Mouse (Mus musculus) liver, adult 2 months (tissue): Measurements from ENCODE around the gene Dnmt3a. TPM values are rescaled to one million over a fixed set of nuclear protein-coding genes. Genes with fewer than 3 reads are reported as not detected.
A peak's percentile ranks its signal among the peaks of the same experiment; 100 is the strongest.

ENCODE experiments used
- DNase-seq: peaks from one replicate; pipeline ENCODE4 v3.0.0-alpha.2; 2011; ENCODE audit warnings: low read depth, low spot score; ENCODE audit errors: extremely low read depth
- H3K27ac ChIP-seq: fragments of 200-500 bp; replicated peaks from 2 replicates; pipeline ENCODE4 v1.5.1; 2012; ENCODE audit warnings: low read depth, mild to moderate bottlenecking, control low read depth, inconsistent platforms, low read length; ENCODE audit not compliant: insufficient read depth
- H3K27me3 ChIP-seq: fragments of 200-500 bp; 2 replicates; pipeline ENCODE4 v1.6.1; 2012; ENCODE audit warnings: mild to moderate bottlenecking, moderate library complexity, low read length, inconsistent platforms; ENCODE audit not compliant: control insufficient read depth, insufficient read depth
- H3K36me3 ChIP-seq: fragments of 200-500 bp; 2 replicates; pipeline ENCODE4 v1.6.1; 2012; ENCODE audit warnings: low read length, inconsistent platforms; ENCODE audit not compliant: control insufficient read depth, insufficient read depth
- H3K4me1 ChIP-seq: fragments of 200-500 bp; 2 replicates; pipeline ENCODE4 v1.6.1; 2011; ENCODE audit warnings: low read length; ENCODE audit not compliant: control insufficient read depth, insufficient read depth
- H3K4me3 ChIP-seq: fragments of 200-500 bp; 2 replicates; pipeline ENCODE4 v1.5.1; 2011; ENCODE audit warnings: low read depth, mild to moderate bottlenecking, control low read depth, low read length, moderate library complexity; ENCODE audit not compliant: insufficient read depth
- H3K79me2 ChIP-seq: fragments of 200-500 bp; 2 replicates; pipeline ENCODE4 v1.6.1; 2012; ENCODE audit warnings: inconsistent platforms, mild to moderate bottlenecking, low read length, moderate library complexity; ENCODE audit not compliant: control insufficient read depth, insufficient read depth
- H3K9ac ChIP-seq: fragments of 200-500 bp; 2 replicates; pipeline ENCODE4 v1.6.1; 2012; ENCODE audit warnings: low read depth, mild to moderate bottlenecking, control low read depth, inconsistent platforms, low read length
- CTCF ChIP-seq: fragments of 200-500 bp; IDR thresholded peaks from 2 replicates; pipeline ENCODE4 v1.5.1; 2011; ENCODE audit warnings: low read depth, low read length, control low read depth
- POLR2A ChIP-seq: fragments of 200-500 bp; IDR thresholded peaks from 2 replicates; pipeline ENCODE4 v1.6.1; 2011; ENCODE audit warnings: low read length, control low read depth; ENCODE audit not compliant: insufficient read depth; ENCODE audit errors: extremely low read depth
- WGBS: fragments of 180-500 bp; shearing (Covaris S2); methylation state at CpG from one replicate; pipeline ENCODE4 v1.1.7; 2018; 5-methylcytosine and 5-hydroxymethylcytosine counted together
- polyA plus RNA-seq: library from polyadenylated mRNA; depleted of rRNA; stranded (reverse); fragments of >200 nt; gene quantifications from 2 replicates; pipeline ENCODE4 v1.2.3, GENCODE M21; 2012; rRNA removed
- total RNA-seq: library from RNA; depleted of rRNA; stranded (reverse); fragments of >200 nt; gene quantifications from 2 replicates; pipeline ENCODE4 v1.2.3, GENCODE M21; 2014; rRNA removed

The Dnmt3a gene
- total and polyA plus RNA-seq, 2 experiments, result 4.0 to 7.9 TPM

GRCm38 (mm10) chr12:3947503-3947902, 141.7 kb downstream of the Dnmt3a start:
- Histone ChIP-seq H3K79me2 (no peaks in the 10 kb centered on the region), H3K9ac (no peak overlapping the region), H3K27me3 (no peaks in the 10 kb centered on the region), H3K4me1 (no peaks in the 10 kb centered on the region), H3K36me3 (no peaks in the 10 kb centered on the region), H3K27ac (no peak overlapping the region), H3K4me3 (no peak overlapping the region)
- 77% methylated on average over 6 of the region's 6 CpGs for WGBS
- TF ChIP-seq CTCF (no peak), POLR2A (no peak)
- DNase-seq, result no peak

GRCm38 (mm10) chr12:3954651-3955050, 148.8 kb downstream of the Dnmt3a start, which contains the start of gene Pomc:
Gene Pomc (plus strand): TSS chr12:3954951.
- WGBS, result 27% methylated on average over 22 of the region's 22 CpGs
- Histone ChIP-seq H3K9ac (no peak within 1 kb of the TSS), H3K27me3 (no peaks in the 10 kb centered on the region), H3K79me2 (no peaks in the 10 kb centered on the region), H3K4me1 (no peaks in the 10 kb centered on the region), H3K36me3 (no peaks in the 10 kb centered on the region), H3K27ac (no peak within 1 kb of the TSS), H3K4me3 (no peak within 1 kb of the TSS)
- no peak for TF ChIP-seq CTCF
- TF ChIP-seq POLR2A, result no peak
- no peak for DNase-seq

GRCm38 (mm10) chr12:3955371-3955770, 149.6 kb downstream of the Dnmt3a start:
- DNase-seq, result peak; percentile 8
- no peak overlapping the region for H3K27ac ChIP-seq
- H3K36me3 ChIP-seq, result no peaks in the 10 kb centered on the region
- no peak overlapping the region for H3K9ac ChIP-seq
- H3K4me3 ChIP-seq, result no peak overlapping the region
- no peaks in the 10 kb centered on the region for H3K79me2 ChIP-seq
- TF ChIP-seq POLR2A (no peak), CTCF (no peak)
- 27% methylated on average over 10 of the region's 10 CpGs for WGBS
- H3K27me3 ChIP-seq, result no peaks in the 10 kb centered on the region
- peaks cover 2% of the 10 kb centered on the region; the same call in 1 of the 2 replicates for H3K4me1 ChIP-seq

- WGBS, result 18% methylated on average over 3 of the region's 3 CpGs
- H3K4me1 ChIP-seq, result peaks cover 2% of the 10 kb centered on the region; the same call in 1 of the 2 replicates
- no peak overlapping the region for H3K4me3 ChIP-seq
- H3K27me3 ChIP-seq, result no peaks in the 10 kb centered on the region
- no peaks in the 10 kb centered on the region for H3K79me2 ChIP-seq
- H3K27ac ChIP-seq, result no peak overlapping the region
- no peaks in the 10 kb centered on the region for H3K36me3 ChIP-seq
- no peak overlapping the region for H3K9ac ChIP-seq
- DNase-seq, result no peak
- TF ChIP-seq POLR2A, result no peak
- TF ChIP-seq CTCF, result 0 out of 2 replicates have a peak, but pooled peaks have one; percentile 4
These were observed 150.5 kb downstream of the Dnmt3a start for GRCm38 (mm10) chr12:3956351-3956750.

GRCm38 (mm10) chr12:3959791-3960543, 154.2 kb downstream of the Dnmt3a start:
- Histone ChIP-seq H3K27me3 (no peaks in the 10 kb centered on the region), H3K79me2 (no peaks in the 10 kb centered on the region), H3K27ac (peak overlapping the region; percentile 45), H3K4me1 (peaks cover 2% of the 10 kb centered on the region; the same call in 1 of the 2 replicates), H3K4me3 (peak overlapping the region; percentile 72), H3K9ac (peak overlapping the region; percentile 72), H3K36me3 (no peaks in the 10 kb centered on the region)
- WGBS, result 6% methylated on average over 53 of the region's 53 CpGs
- TF ChIP-seq POLR2A, result peak; percentile 72; the same call in 1 of the 2 replicates
- TF ChIP-seq CTCF, result no peak
- DNase-seq, result peak; percentile 53

GRCm38 (mm10) chr12:3960553-3960952, 154.7 kb downstream of the Dnmt3a start:
- no peak overlapping the region for H3K27ac ChIP-seq
- no peaks in the 10 kb centered on the region for H3K79me2 ChIP-seq
- H3K36me3 ChIP-seq, result no peaks in the 10 kb centered on the region
- TF ChIP-seq CTCF (peak; percentile 27; the same call in 1 of the 2 replicates), POLR2A (no peak)
- no peaks in the 10 kb centered on the region for H3K27me3 ChIP-seq
- 36% methylated on average over 4 of the region's 4 CpGs for WGBS
- no peak overlapping the region for H3K4me3 ChIP-seq
- no peak overlapping the region for H3K9ac ChIP-seq
- peaks cover 2% of the 10 kb centered on the region; the same call in 1 of the 2 replicates for H3K4me1 ChIP-seq
- peak; percentile 49 for DNase-seq

Other genes starting within 250 kb of the Dnmt3a start
- 11.7 and 17.7 TPM in 2 replicates for gene Dtnb, start 233.6 kb upstream of the Dnmt3a start, total RNA-seq
- gene Dtnb, start 233.6 kb upstream of the Dnmt3a start, polyA plus RNA-seq, result 29.3 and 35.6 TPM in 2 replicates
- gene Pomc, start 148.9 kb downstream of the Dnmt3a start, total RNA-seq, result 0.18 TPM in 1 of 2 replicates, not detected in the other
- gene Pomc, start 148.9 kb downstream of the Dnmt3a start, polyA plus RNA-seq, result not detected in 2 replicates
- 0.09 and 0.27 TPM in 2 replicates for gene Efr3b, start 232.9 kb downstream of the Dnmt3a start, total RNA-seq
- gene Efr3b, start 232.9 kb downstream of the Dnmt3a start, polyA plus RNA-seq, result 0.02 and 0.16 TPM in 2 replicates